Mouse (Mus musculus) adrenal gland (tissue): Measurements from ENCODE around the gene Msh5.
"Not testable (repeated sequence)": the region's sequence is repeated elsewhere in the genome, so short reads cannot be mapped to it uniquely, and the experiment has no call there.

Source experiments
- intact Hi-C: fragments of 180-260 bp; cut with DNase I; formaldehyde crosslinking; loops from one replicate; pipeline ENCODE4 v1.15.1; 2025

Msh5 gene

DNA sequence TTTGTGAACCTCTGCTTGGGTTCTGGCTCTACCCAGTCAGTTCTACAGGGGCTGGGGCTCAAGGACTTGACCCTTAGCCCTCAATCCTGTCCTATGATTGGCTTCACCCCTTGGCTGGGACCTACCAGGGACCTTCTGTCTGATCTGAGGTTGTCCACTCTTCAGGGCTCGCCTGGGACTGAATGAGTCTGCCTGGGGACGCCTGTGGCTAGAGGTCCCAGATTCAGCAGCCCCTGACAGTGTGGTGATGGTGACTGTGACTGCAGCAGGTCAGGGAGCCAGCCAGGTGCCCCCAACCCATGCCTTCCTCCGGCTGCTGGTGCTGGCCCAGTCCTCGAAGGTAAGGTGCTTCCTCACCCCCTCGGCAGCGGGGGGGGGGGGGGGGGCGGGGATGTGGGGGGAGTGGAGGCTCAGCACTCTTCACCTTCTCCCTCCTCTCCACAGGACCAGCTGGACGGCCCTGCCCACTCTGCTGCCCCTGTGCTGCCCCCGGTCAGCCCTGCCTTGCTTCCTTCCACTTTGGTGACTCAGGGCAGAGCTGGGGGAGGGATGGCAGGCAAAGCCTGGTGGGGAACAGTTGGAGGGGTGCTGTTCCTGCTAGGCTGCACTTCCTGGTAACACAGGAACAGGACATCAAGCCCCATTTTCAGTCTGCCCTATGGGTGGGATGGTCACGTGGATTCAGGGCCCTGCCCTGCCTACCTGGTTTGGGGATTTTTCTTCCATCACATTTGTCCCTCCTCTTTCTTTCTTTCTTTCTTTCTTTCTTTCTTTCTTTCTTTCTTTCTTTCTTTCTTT is 21.7 kb downstream of the Msh5 start:
- intact Hi-C loops, result loop anchor here (5.0 to 10.0 kb wide), 3 partner anchors 37 to 210 kb away; partner anchors contain the start of genes Atp6v1g2, Ly6g5c and Nfkbil1

DNA sequence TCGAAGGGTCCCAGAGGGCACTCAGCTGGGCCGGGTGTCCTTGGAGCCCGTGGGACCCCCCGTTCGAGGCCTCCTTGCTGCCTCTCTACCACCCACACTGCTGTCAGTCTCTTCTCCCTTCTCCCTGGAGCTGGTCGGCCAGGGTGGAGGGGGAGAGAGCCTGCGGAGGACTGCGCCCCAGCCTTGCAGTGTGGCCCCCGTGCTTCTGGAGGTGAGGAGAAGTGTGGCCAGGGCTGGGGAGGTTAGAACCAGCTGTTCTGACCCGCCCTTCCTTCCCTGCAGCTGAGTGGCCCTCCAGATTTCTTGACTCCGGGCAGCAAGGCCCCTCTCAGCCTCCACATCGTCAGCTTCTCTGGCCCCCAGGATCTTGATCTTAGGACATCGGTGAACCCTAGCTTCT is 22.3 kb downstream of the Msh5 start:
- intact Hi-C loops, result loop anchor here (5.0 to 10.0 kb wide), 3 partner anchors 38 to 211 kb away; partner anchors contain the start of genes Atp6v1g2, Ly6g5c and Nfkbil1

DNA sequence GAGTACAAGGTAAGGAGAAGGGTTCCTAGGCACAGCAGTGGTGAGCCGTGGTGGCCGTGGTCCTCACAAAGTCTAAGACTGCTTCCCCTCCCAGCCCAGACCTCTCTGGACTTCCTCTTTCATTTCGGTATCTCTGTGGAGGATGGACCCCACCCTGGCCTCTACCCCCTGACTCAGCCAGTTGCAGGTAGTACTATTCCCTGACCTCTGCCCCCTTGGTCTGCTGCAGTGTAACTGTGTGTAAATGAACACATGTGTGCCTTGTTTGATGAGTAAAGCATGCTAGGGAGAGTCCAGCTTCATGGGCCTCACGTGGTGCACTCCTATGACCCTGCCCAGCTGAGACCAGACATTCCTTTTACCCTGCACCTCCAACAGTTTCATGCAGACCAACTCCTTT is 22.8 kb downstream of the Msh5 start:
- intact Hi-C loops, result loop anchor here (5.0 to 10.0 kb wide), 3 partner anchors 39 to 211 kb away; partner anchors contain the start of genes Atp6v1g2, Ly6g5c and Nfkbil1

DNA sequence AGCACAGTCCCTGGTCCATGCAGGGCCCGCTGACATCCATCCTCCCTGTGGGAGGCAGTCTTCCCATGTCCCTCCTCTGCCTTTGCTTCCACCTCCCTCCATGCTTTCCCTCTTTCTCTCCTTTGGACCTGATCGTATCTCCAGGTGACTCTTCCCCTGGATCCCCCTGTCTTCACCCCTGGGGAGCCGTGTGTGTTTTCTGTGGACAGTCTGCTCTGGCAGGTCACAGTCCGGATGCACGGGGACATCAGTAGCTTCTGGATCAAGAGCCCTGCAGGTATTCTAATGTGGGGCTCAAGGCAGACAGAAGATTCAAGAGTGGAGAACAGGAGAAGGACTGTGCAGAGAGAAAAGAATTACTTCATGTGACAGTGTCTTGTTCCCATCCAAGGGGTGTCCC is 23.3 kb downstream of the Msh5 start:
- intact Hi-C loops, result loop anchor here (5.0 to 10.0 kb wide), 3 partner anchors 39 to 212 kb away; partner anchors contain the start of genes Atp6v1g2, Ly6g5c and Nfkbil1

DNA sequence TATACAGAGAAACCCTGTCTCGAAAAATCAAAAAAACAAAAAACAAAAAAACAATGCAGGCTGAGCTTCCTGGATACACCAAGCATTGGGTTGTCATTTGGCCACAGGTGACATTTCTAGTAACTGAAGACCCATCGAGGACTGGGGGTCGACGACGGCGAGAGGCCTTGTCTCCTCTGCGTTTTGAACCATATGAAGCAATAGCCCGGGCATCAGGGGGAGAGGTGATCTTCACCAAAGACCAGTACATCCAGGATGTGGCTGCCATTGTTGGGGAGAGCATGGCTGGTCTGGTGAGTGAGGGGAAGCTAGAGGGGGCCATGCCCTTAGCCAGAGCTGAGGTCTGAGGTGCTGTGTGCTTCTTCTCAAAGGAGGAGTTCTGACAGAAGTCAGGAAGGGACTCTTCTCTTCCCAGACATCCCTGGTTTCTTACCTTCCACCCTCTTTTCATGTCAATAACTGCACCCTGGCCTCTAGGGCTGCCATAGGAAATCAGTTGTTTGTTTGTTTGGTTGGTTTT is 23.9 kb downstream of the Msh5 start:
- intact Hi-C loops, result loop anchor here (5.0 to 10.0 kb wide), 3 partner anchors 40 to 212 kb away; partner anchors contain the start of genes Atp6v1g2, Ly6g5c and Nfkbil1

DNA sequence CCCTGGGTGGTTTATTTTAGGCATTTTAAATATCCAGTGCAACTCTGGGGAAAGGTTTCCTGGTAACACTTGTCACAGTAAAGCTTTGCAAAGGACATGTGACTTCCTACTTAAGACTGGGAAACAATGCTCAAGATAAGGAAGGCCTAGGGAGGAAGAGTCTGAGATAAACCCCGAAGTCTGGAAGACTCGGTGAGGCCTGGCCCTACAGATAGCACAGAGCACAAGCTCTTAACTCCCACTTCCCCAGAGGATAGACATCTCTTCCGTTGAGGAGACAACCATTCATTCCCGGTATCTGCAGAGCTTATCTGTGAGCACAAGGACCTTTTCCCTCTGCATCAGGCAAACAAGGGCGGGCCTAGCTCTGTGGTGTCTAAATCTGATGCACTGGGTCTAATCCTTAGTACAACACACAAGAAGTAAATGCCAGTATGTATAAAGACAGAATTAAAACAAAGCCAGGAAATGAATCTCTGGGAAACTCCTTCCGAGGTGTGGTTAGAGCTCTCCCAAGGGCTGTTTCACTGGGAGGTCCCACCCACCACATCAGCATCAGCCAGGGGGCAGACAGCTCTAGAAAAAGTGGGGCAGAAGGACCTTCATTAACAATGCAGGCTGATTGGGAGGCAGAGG is 24.6 kb downstream of the Msh5 start:
- intact Hi-C loops, result loop anchor here (5.0 to 10.0 kb wide), 3 partner anchors 40 to 213 kb away; partner anchors contain the start of genes Atp6v1g2, Ly6g5c and Nfkbil1

DNA sequence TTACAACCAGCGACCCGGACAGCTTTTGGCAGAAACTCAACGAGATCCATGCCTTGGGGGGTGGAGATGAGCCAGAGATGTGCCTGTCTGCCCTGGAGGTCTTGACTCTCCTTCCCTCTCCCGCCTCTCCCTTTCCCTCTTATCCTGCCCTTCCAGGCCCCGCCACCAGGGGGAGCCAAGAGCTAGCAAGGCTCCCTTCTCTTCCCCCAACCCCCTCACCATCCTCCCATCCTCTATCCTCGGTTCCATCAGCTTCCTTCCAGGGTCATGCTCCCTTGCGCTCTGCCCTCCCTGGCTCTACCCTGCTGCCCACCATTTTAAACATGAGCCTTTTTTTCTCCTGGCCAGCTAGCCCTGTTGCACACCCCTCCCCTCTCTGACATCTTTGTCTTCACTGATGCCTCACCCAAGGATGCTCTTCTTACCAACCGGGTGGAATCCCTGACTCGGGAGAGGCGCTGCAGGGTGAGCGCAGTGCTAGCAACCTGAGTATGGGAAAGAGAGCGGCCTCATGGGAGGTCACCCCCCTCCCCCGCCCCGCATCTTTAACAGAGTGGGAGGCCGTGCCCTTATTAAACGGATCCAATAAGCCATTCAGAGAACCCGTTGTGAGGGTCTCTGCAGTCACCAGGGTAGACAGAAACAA is 25.3 kb downstream of the Msh5 start:
- intact Hi-C loops, result loop anchor here (5.0 to 10.0 kb wide), 3 partner anchors 41 to 214 kb away; partner anchors contain the start of genes Atp6v1g2, Ly6g5c and Nfkbil1

DNA sequence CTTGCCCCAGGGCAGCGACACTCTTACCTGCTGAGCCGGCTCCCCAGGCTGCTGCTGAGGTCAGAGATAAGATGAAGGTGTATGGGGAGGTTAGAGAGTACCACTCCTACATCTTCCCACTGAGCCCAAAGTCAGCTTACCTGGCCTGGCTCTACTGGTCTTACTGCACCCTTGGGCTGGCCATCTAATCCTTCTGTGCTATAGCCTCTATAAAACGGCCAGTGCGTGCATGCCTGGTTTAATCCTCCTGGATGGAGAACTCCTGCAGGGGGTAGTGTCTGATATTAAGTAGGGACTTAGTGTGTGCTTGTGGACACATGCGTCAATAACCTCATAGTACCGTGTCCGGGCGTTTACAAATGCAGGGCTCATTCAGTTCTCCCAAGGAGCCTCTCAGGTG is 26.0 kb downstream of the Msh5 start:
- intact Hi-C loops, result loop anchor here (5.0 to 10.0 kb wide), 3 partner anchors 42 to 214 kb away; partner anchors contain the start of genes Atp6v1g2, Ly6g5c and Nfkbil1

DNA sequence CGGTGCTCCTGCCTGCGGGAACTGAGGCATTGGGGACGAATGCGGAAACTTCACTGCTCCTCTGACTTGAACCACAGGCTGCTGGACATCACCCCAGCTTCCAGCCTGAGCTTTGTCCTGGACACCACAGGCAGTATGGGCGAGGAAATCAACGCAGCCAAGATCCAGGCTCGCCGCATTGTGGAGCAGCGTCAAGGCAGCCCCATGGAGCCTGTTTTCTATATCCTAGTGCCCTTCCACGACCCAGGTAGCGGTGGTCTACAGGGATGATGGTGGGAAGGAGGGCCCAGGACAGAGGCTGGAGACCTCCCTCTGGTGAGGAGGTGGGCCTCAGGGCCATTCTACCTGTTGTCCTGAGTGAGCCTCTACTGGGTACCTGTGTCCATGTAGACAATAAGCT is 26.7 kb downstream of the Msh5 start:
- intact Hi-C loops, result loop anchor here (5.0 to 10.0 kb wide), 3 partner anchors 42 to 215 kb away; partner anchors contain the start of genes Atp6v1g2, Ly6g5c and Nfkbil1

DNA sequence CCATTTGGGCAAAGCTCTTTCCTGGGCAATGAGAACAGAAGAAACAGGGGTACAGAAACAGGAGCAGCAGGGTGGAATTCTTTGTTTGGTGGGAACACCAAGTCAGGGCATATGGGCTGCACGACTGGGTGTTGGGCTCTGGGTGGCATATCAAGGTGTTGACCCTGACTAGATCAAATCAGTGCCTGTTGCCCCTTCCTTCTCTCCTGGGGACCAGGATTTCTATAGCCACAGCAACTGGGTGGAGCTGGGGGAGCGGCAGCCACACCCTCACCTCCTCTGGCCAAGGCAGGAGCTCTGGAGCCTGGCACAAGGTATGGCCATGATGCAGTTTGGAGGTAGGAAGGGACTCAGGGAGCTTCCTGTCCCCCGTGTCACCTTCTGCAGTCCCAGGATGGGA is 28.4 kb downstream of the Msh5 start:
- intact Hi-C loops, result no loop called here

DNA sequence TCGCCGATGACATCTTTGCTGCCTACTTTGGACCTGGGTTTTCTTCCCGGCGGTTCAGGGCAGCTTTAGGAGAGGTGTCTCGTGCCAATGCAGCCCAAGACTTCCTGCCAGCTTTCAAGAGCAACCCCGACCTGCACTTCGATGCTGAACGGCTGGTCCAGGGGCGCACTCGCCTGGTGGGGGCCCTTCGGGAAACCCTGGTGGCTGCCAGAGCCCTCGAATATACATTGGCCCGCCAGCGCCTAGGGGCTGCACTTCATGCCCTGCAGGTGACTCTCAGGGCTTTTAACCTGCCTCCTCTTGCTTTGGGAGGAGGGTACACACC is 28.9 kb downstream of the Msh5 start:
- intact Hi-C loops, result no loop called here

DNA sequence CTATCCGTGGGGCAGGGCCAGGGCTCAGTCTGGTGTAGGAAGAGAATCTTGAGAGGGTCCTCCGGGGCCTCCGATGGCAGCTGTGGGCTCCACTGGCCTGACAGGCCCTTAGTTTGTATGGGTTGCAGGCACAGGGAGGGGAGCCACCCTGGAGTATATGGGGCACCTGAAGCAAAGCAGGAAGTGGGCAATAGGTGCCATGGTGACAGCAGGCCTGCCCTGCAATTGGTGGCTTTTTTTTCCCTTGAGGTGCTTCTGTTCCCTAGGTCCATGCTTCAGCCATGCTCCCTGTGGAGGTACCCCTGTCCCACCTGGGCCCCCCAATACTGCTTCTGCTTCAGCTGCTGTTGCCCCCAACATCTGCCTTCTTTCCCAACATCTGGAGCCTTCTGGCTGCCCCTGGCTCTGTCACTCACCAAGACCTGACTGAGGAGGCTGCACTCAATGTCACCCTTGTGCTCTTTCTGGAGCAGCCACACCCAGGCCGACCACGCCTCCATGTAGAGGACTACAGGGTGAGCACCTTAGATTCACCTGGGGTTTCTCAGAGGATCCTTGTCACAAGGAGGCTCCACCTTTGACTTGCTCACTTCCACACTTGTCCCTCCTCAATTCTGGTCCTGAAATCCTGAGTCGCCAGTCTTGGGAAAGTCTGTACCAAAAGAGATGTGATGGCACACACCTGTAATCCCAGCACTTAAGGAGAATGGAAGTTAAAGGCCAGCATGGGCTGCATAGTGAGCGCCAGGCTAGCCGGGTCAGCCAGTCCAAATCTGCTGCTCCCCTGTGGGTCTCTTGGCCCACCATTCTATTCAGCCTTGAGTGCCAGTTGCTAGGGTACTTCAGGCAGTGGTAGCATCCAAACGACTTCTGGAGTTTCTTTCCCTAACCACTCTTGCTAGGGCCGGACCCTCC is 29.5 kb downstream of the Msh5 start:
- intact Hi-C loops, result no loop called here

DNA sequence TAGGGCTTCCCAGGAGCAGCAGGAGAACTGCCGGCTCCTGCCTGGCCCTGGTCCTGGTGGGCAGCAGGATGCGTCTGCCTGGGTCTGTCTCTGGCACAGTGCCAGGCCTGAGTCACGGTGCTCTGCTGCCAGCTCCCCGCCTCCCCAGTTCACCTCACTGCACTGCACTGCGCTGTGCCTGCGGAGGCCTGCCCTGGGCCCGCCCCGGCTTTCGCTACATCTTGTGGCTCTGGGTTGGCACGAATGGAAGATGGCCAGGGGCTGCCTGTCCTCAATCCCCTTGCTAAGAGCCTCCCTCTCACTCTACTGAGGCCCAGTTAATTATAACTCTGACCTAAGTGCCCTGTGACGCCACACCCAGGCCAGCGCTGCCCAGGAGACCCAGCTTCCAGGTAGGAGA is 30.2 kb downstream of the Msh5 start, which contains the start of gene Vwa7:
Gene Vwa7, plus strand, starts transcription at position 204 of the 400 bp plus-strand sequence.
- intact Hi-C loops, result no loop called here

DNA sequence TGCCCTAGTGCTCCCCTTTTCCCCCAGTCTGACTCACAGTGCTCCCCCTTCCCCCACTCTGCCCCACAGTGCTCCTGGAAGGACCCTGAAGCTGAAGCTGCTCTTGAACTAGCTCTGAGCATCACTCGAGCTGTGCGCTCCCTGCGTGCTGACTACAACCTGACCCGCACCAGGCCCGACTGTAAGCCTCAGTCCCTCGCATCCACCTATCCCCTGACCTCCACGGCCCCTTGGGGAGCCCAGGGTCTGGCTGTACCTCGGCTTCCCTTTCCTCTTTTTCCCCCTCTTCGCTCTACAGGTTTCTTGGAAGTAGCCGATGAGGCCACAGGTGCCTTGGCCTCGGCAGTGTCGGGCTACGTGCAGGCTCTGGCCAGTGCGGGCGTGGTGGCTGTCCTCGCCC is 31.2 kb downstream of the Msh5 start:
- intact Hi-C loops, result no loop called here

DNA sequence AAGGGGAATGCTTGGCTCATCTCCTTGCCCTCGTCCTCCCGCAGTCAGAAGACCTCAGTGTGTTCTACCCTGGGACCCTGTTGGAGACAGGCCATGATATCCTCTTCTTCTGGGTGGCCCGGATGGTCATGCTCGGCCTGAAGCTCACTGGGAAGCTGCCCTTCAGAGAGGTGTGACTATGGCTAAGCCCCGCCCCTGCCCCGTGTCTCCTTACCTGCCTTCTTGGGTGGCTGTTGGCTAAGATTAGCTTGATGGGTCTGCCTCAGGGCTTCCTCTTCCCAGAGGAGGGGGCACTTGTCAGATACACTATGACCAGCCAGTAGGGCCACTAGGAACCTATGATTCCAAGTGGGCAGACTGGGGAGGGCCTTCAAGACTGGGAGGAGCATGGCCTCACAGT is 33.3 kb downstream of the Msh5 start:
- intact Hi-C loops, result no loop called here

DNA sequence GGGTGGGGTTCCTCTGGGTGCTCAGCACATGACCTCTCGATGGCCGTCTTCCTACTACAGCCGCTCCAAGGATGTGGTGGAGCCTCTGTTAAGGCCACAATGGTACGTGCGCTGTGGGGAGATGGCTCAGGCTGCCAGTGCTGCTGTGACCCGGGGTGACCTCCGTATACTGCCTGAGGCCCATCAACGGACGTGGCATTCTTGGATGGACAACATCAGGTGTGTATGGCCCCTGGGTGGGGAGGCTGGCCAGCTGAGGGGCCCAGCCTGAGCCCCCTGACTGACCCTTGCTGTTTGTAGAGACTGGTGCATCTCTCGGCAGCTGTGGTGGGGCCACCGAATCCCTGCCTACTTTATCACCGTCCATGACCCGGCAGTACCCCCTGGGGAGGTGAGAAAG is 34.1 kb downstream of the Msh5 start:
- intact Hi-C loops, result no loop called here

DNA sequence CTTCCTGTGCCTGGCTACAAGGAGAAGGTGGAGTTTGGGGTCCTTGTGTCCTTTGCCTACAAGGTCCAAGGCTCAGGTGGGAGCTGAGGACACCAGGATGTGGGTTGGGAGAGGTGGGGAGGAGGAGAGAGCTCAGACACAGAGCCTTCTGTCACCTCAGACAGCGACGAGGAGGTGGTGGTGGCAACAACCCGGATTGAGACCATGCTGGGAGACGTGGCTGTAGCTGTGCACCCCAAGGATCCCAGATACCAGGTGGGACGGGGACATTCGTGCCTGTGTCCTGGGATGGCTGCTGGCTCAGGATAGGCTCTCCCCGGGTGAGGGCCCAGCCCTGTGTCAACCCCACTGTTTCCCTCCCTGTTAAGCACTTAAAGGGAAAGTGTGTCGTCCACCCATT is 35.1 kb downstream of the Msh5 start:
- intact Hi-C loops, result no loop called here

DNA sequence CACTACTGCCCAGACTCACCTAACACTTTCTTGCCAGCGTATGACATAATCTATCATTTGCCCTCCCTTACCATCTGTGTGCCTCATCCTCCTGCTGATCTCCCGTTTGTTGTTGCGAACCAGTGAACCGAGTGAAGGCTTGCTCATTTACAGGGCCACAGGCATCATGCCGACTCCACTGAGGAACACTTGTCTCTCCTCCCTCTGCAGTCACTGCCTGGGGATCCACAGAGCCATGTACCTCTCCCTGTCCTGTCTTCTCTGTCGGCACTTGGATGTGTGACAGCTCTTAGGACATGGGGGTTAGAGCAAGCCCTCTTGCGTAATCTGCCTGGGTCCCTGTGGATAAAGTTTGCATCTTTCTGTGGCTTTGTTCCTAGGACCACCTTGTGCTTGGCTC is 37.0 kb downstream of the Msh5 start:
- intact Hi-C loops, result no loop called here

DNA sequence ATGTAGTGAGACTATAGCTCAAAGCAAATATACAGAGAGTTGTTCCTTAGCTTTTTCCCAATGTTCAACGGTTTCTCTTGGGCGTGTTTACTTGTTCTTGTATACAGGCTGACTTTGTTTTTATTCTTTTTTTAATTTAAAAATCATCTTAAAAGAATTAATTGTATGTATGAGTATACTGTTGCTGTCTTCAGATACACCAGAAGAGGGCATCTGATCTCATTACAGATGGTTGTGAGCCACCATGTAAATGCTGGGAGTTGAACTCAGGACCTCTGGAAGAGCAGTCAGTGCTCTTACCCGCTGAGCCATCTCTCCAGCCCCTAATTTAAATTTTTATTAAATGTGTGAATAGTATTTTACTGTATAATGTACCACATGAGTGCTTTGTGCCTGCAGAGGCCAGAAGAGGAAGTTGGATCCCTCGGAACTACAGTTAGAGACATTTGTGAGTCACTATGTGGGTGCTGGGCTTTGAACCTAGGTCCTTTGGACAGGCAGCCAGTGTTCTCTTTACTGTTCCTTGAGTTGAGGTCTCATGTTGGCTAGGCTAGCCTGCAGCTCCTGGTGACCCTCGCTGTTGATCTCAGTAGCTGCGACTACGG is 39.1 kb downstream of the Msh5 start:
- intact Hi-C loops, result no loop called here

DNA sequence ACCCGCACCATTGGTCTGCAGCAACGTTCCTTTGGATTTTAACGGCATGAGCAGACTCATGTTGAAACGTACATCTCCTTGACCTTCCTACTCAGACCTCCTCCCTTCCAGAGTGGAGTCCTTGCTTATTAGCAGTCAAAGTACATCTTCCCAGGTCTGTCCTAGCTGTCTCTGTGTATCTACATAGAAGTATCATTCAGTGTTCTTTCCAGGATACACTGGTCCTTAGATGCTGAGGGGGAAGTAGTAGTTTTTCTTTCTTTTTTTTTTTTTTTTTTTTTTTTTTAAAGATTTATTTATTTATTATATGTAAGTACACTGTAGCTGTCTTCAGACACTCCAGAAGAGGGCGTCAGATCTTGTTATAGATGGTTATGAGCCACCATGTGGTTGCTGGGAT is 40.6 kb downstream of the Msh5 start:
- intact Hi-C loops, result not testable (repeated sequence)
